Mouse (Mus musculus) myocyte (in vitro differentiated cells): ENCODE results near the gene Bin2.

Source experiments
- CEBPB ChIP-seq: IDR thresholded peaks from 2 replicates; pipeline ENCODE4 v1.6.1; 2011; ENCODE audit warnings: mild to moderate bottlenecking, moderate library complexity; ENCODE audit not compliant: poor library complexity, insufficient read depth, severe bottlenecking
- E2F4 ChIP-seq: IDR thresholded peaks from one replicate; pipeline ENCODE4 v1.6.1; 2011; ENCODE audit warnings: mild to moderate bottlenecking, control low read depth, moderate library complexity; ENCODE audit not compliant: insufficient read depth
- MAX ChIP-seq: IDR thresholded peaks from one replicate; pipeline ENCODE4 v1.6.1; 2011; ENCODE audit warnings: low read depth, mild to moderate bottlenecking, control low read depth
- MYOG ChIP-seq, 3 experiments: IDR thresholded peaks; one replicate each; pipeline ENCODE4 v1.6.1; 2011; ENCODE audit warnings: control low read depth in 2 of 3, low read depth in 2 of 3, mild to moderate bottlenecking in 2 of 3; ENCODE audit not compliant: insufficient read length in 2 of 3, control insufficient read depth in 1 of 3, insufficient read depth in 1 of 3
- POLR2A ChIP-seq: IDR thresholded peaks from one replicate; pipeline ENCODE4 v1.6.1; 2011; ENCODE audit warnings: low read depth, mild to moderate bottlenecking, control low read depth, moderate library complexity; ENCODE audit not compliant: insufficient read length
- POLR2AphosphoS2 ChIP-seq: IDR thresholded peaks from one replicate; pipeline ENCODE4 v1.6.1; 2011; ENCODE audit warnings: low read depth, control low read depth; ENCODE audit not compliant: insufficient read length
- TCF12 ChIP-seq: IDR thresholded peaks from one replicate; pipeline ENCODE4 v1.6.1; 2011; ENCODE audit warnings: mild to moderate bottlenecking, control low read depth; ENCODE audit not compliant: poor library complexity, insufficient read depth, severe bottlenecking
- USF1 ChIP-seq: IDR thresholded peaks from one replicate; pipeline ENCODE4 v1.6.1; 2011; ENCODE audit warnings: low read depth, mild to moderate bottlenecking, control low read depth, moderate library complexity

DNA sequence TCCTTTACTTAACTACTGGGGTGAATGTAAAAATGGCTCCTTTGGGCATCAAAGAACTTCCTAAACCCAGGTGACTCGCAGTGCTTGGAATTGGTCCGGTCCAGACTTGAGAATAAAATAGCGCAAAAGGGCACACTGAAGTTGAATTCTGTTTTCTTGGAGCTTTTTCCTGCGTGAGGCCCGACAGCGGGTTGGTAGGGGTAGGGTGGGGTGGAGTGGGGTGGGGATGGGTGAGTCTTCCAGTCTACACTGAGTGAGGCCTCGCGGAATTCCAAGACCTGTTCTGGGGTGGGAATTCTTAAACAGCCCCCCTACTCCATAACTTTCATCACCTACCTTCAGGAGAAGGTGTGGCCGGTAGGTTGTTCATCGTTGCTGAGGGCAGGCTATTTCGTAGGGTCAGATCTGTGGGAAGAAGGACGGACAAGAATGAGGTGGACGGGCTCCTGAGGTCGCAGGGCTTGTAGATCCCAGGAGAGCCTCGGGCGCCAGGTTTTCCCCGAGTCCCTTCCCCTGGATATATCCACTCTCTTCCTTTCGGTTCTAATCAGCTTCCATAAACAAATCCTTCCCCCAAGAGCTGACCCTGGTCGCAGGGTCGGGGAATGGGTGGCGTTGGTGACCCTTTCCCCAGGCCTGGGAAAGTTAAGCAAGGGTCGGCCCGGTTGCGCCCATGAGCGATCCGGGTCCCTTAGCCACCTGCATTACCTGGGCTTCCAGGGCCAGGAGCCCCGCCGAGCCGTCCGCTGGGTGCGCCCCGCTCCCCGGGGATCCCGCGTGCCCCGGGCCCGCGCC is 33.3 kb downstream of the Bin2 start:
- no peak for TF ChIP-seq USF1
- no peak for TF ChIP-seq MYOG (IDR thresholded peaks at IDR 0.05; ENCODE audit: control insufficient read depth in 1 of 3, insufficient read depth in 1 of 3, insufficient read length in 2 of 3, low read depth in 2 of 3)
- no peak for TF ChIP-seq TCF12
- TF ChIP-seq POLR2A = no peak
- TF ChIP-seq POLR2AphosphoS2 = no peak
- TF ChIP-seq MAX = no peak
- no peak for TF ChIP-seq CEBPB
- no peak for TF ChIP-seq E2F4
